Mouse (Mus musculus): Measurements from ENCODE around the gene Shoc2. TPM values are rescaled to one million over a fixed set of nuclear protein-coding genes. Genes with fewer than 3 reads are reported as not detected.

Shoc2 gene
- polyA plus RNA-seq, 1 experiment from 2014 or later: 50.5 TPM

- no peaks in the 10 kb centered on the region for H3K9me3 ChIP-seq
- no peaks in the 10 kb centered on the region for H3K36me3 ChIP-seq
- ATAC-seq (ENCODE audit: insufficient number of reproducible peaks, insufficient read depth, low FRiP score, low TSS enrichment, low read depth): no peak
- no peaks in the 10 kb centered on the region for H3K4me1 ChIP-seq
- H3K4me3 ChIP-seq: no peak overlapping the region
- no peak overlapping the region for H3K9ac ChIP-seq
- no peak overlapping the region for H3K4me2 ChIP-seq
- no peaks in the 10 kb centered on the region for H3K27me3 ChIP-seq
- no peak overlapping the region for H3K27ac ChIP-seq
- WGBS: 75% methylated on average over 5 of the region's 5 CpGs
Observed at GRCm38 (mm10) chr19:54070521-54070920, 126.4 kb downstream of the Shoc2 start.

- no peak for ATAC-seq (ENCODE audit: insufficient number of reproducible peaks, insufficient read depth, low FRiP score, low TSS enrichment, low read depth)
- Histone ChIP-seq H3K27me3 (no peaks in the 10 kb centered on the region), H3K9me3 (no peaks in the 10 kb centered on the region), H3K4me2 (no peak overlapping the region), H3K4me3 (no peak overlapping the region), H3K4me1 (no peaks in the 10 kb centered on the region), H3K9ac (no peak overlapping the region), H3K27ac (no peak overlapping the region), H3K36me3 (no peaks in the 10 kb centered on the region)
- 76% methylated on average over 5 of the region's 5 CpGs for WGBS
Observed at GRCm38 (mm10) chr19:54072233-54072800, 128.2 kb downstream of the Shoc2 start.

GRCm38 (mm10) chr19:54076362-54077349 lies 132.6 kb downstream of the Shoc2 start:
- H3K9me3 ChIP-seq: no peaks in the 10 kb centered on the region
- H3K27ac ChIP-seq: no peak overlapping the region
- H3K4me3 ChIP-seq: no peak overlapping the region
- H3K9ac ChIP-seq: no peak overlapping the region
- no peak overlapping the region for H3K4me2 ChIP-seq
- WGBS: 55% methylated on average over 10 of the region's 10 CpGs
- no peaks in the 10 kb centered on the region for H3K36me3 ChIP-seq
- ATAC-seq (ENCODE audit: insufficient number of reproducible peaks, insufficient read depth, low FRiP score, low TSS enrichment, low read depth): no peak
- H3K27me3 ChIP-seq: no peaks in the 10 kb centered on the region
- 0 out of 2 replicates have a peak, but pooled peaks cover 3% of the 10 kb centered on the region for H3K4me1 ChIP-seq

- Histone ChIP-seq H3K27me3 (no peaks in the 10 kb centered on the region), H3K36me3 (no peaks in the 10 kb centered on the region), H3K4me2 (no peak overlapping the region), H3K4me1 (0 out of 2 replicates have a peak, but pooled peaks cover 3% of the 10 kb centered on the region), H3K4me3 (no peak overlapping the region), H3K9me3 (no peaks in the 10 kb centered on the region), H3K9ac (no peak overlapping the region), H3K27ac (no peak overlapping the region)
- 86% methylated on average over 9 of the region's 9 CpGs for WGBS
- ATAC-seq (ENCODE audit: insufficient number of reproducible peaks, insufficient read depth, low FRiP score, low TSS enrichment, low read depth): no peak
Observed at GRCm38 (mm10) chr19:54081303-54081702, 137.2 kb downstream of the Shoc2 start.

GRCm38 (mm10) chr19:54081716-54082165 lies 137.6 kb downstream of the Shoc2 start:
- Histone ChIP-seq H3K4me2 (no peak overlapping the region), H3K9ac (no peak overlapping the region), H3K4me3 (no peak overlapping the region), H3K4me1 (0 out of 2 replicates have a peak, but pooled peaks cover 3% of the 10 kb centered on the region), H3K9me3 (no peaks in the 10 kb centered on the region), H3K36me3 (no peaks in the 10 kb centered on the region), H3K27ac (no peak overlapping the region), H3K27me3 (no peaks in the 10 kb centered on the region)
- WGBS: 92% methylated on average over 9 of the region's 9 CpGs
- ATAC-seq (ENCODE audit: insufficient number of reproducible peaks, insufficient read depth, low FRiP score, low TSS enrichment, low read depth): no peak

Other genes with a start within 250 kb of the Shoc2 start
- gene Pdcd4, start 52.1 kb upstream of the Shoc2 start, polyA plus RNA-seq (2015; fragmentation: Nextera tagmentation; extraction: Ambion mirVana): 130 and 135 TPM in 2 replicates
- gene Bbip1, start 321 bp downstream of the Shoc2 start, polyA plus RNA-seq (2015; fragmentation: Nextera tagmentation; extraction: Ambion mirVana): 82.9 and 97.9 TPM in 2 replicates
- 1.5 and 2.6 TPM in 2 replicates for gene Adra2a, start 99.8 kb downstream of the Shoc2 start, polyA plus RNA-seq (2015; fragmentation: Nextera tagmentation; extraction: Ambion mirVana)

Data from embryonic facial prominence, embryonic 13.5 days (tissue).